Mouse (Mus musculus): ENCODE measurements around the gene Adtrp.

DNA sequence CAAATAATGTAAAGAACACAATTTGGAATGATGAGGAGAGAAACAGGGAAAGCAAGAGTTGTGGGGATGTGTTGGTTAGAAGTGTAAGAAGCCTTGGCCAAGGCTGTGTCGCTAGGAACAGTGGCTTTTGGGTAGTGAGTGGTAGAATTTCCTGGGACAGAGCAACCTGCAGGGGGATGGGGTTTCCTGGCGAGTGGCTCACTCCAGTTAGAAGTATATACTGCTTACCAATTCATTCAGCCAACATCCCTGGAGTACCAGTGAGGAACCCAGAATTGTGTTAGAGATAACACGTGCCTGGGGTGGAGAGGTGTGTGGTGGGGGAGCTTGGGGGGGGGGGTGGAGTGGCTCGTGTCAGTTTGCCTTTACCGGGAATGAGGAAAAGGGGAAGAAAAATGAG is 25.4 kb downstream of the Adtrp start:
- TF ChIP-seq MAX (IDR thresholded peaks at IDR 0.05; ENCODE audit: low read depth): no peak
- TF ChIP-seq TCF12 (IDR thresholded peaks at IDR 0.05; ENCODE audit: insufficient read depth, poor library complexity, severe bottlenecking): no peak
- no peak for TF ChIP-seq E2F4 (IDR thresholded peaks at IDR 0.05; ENCODE audit: insufficient read depth)
- TF ChIP-seq MYOG (IDR thresholded peaks at IDR 0.05; ENCODE audit: control insufficient read depth in 1 of 3, insufficient read depth in 1 of 3, insufficient read length in 2 of 3, low read depth in 2 of 3): no peak
